Mouse (Mus musculus) cerebellum, adult 2 months (tissue): ENCODE results near the gene Ccdc155.

Source experiments
- CTCF ChIP-seq: fragments of 200-500 bp; IDR thresholded peaks from 2 replicates; pipeline ENCODE4 v1.5.1; 2011; ENCODE audit warnings: low read depth, mild to moderate bottlenecking, control low read depth, low read length, moderate library complexity, borderline replicate concordance; ENCODE audit not compliant: insufficient read depth
- POLR2A ChIP-seq: fragments of 200-500 bp; IDR thresholded peaks from 2 replicates; pipeline ENCODE4 v1.6.1; 2011; ENCODE audit warnings: low read length, control low read depth, borderline replicate concordance; ENCODE audit not compliant: insufficient read depth

DNA sequence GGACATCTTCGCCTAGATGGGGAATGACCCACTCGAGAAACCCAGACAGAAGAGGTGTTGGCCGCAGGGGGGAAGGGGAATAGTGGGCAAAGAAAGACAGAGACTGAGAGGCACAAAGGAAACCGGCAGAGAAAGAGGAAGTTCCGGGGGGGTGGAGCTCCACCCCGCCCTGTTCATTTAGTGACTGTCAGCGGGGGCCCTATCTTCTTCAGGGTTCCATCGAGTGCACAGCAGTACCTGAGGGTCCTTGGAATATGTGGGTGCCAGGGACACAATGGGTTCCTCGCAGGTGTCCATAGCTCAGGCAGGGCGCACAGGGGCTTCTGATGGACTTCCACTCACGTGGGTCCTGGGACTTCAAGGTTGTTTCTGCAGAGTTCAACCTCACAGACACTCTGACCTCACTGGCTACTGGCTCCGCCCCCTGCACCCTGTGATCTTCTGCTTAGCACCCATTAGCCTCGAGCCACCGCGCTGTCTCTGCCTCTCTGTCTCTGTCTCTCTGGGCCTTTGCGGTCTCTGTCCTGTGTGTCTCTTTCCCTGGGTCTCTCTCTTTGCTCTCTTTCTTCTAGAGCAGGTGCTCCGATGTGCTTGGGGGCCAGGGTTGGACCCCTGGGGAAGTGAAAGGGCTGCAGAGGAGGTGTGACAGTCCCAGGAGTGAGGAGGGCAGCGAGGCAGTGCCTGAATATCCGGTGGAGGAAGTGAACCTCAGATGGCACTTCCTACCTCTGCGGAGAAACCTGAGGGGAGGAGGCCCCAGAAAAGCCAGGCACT, 34.2 kb upstream of the Ccdc155 start, which contains the start of gene Cd37:
- TF ChIP-seq POLR2A, result no peak
- no peak for TF ChIP-seq CTCF
